Mouse (Mus musculus) midbrain, embryonic 11.5 days (tissue): ENCODE data around the gene Cntrob. TPM values are rescaled to one million over a fixed set of nuclear protein-coding genes. Genes with fewer than 3 reads are reported as not detected.

Source experiments
- ATAC-seq: fragments of 200-750 bp; cut with Nextera tagmentation; 2 replicates; pipeline ENCODE4 v1.8.0; 2017; ENCODE audit warnings: moderate TSS enrichment, moderate library complexity; ENCODE audit not compliant: low FRiP score
- DNase-seq: peaks from one replicate; pipeline ENCODE4 v3.0.0; 2015; ENCODE audit warnings: low spot score; ENCODE audit errors: missing footprints
- H3K27ac ChIP-seq: fragments of 300-500 bp; sonication (generic); 2 replicates; pipeline ENCODE4 v1.5.1; 2014; ENCODE audit warnings: low read depth, low read length
- H3K27me3 ChIP-seq: fragments of 300-500 bp; sonication (generic); 2 replicates; pipeline ENCODE4 v1.6.1; 2014; ENCODE audit warnings: mild to moderate bottlenecking, low read length, moderate library complexity, mixed read lengths; ENCODE audit not compliant: control insufficient read depth, insufficient read depth
- H3K36me3 ChIP-seq: fragments of 300-500 bp; sonication (generic); 2 replicates; pipeline ENCODE4 v1.6.1; 2014; ENCODE audit warnings: mild to moderate bottlenecking, low read length, moderate library complexity, mixed read lengths; ENCODE audit not compliant: control insufficient read depth, insufficient read depth
- H3K4me1 ChIP-seq: fragments of 300-500 bp; sonication (generic); 2 replicates; pipeline ENCODE4 v1.6.1; 2014; ENCODE audit warnings: low read length; ENCODE audit not compliant: control insufficient read depth, insufficient read depth
- H3K4me2 ChIP-seq: fragments of 300-500 bp; sonication (generic); 2 replicates; pipeline ENCODE4 v1.6.1; 2014; ENCODE audit warnings: mild to moderate bottlenecking, moderate library complexity
- H3K4me3 ChIP-seq: fragments of 300-500 bp; sonication (generic); 2 replicates; pipeline ENCODE4 v1.5.1; 2014; ENCODE audit warnings: low read depth, low read length
- H3K9ac ChIP-seq: fragments of 300-500 bp; sonication (generic); 2 replicates; pipeline ENCODE4 v1.6.1; 2014; ENCODE audit warnings: low read length
- H3K9me3 ChIP-seq: fragments of 300-500 bp; sonication (generic); 2 replicates; pipeline ENCODE4 v1.6.1; 2016; ENCODE audit warnings: low read length; ENCODE audit not compliant: control insufficient read depth
- WGBS: fragments of 180-500 bp; shearing (Covaris S2); extraction: QIAGEN DNeasy Blood & Tissue Kit; methylation state at CpG from one replicate; pipeline ENCODE4 v1.1.7; 2014; 5-methylcytosine and 5-hydroxymethylcytosine counted together
- polyA plus RNA-seq: library from polyadenylated mRNA; unstranded; fragments of >200 nt; fragmentation: Nextera tagmentation; extraction: Ambion mirVana; gene quantifications from 2 replicates; pipeline ENCODE4 v1.2.1, GENCODE M21; 2014

The Cntrob gene
- 20.0 and 28.3 TPM in 2 replicates for polyA plus RNA-seq

GRCm38 (mm10) chr11:69323667-69324111 is at the start of gene Cntrob, which contains the start of gene Trappc1:
Cntrob (minus strand) TSS chr11:69323775.
Trappc1 (plus strand) TSS chr11:69323980.
- under 1% methylated on average over 30 of the region's 30 CpGs for WGBS
- H3K4me1 ChIP-seq = peaks cover 30% of the 10 kb centered on the region

GRCm38 (mm10) chr11:69372780-69373170 is 49.2 kb upstream of the Cntrob start:
- H3K27ac ChIP-seq = no peak overlapping the region
- no peak overlapping the region for H3K4me2 ChIP-seq
- DNase-seq = no peak
- H3K4me1 ChIP-seq = peaks cover 22% of the 10 kb centered on the region
- H3K9me3 ChIP-seq = no peaks in the 10 kb centered on the region; the same call in 1 of the 2 replicates
- H3K9ac ChIP-seq = no peak overlapping the region
- no peak overlapping the region for H3K4me3 ChIP-seq
- H3K36me3 ChIP-seq = no peaks in the 10 kb centered on the region
- ATAC-seq = no peak
- no peaks in the 10 kb centered on the region for H3K27me3 ChIP-seq
- WGBS = 66% methylated on average over 3 of the region's 3 CpGs

More at GRCm38 (mm10) chr11:69323667-69324111, at the start of gene Cntrob, which contains the start of gene Trappc1:
- Histone ChIP-seq H3K4me2 (peak within 1 kb of the TSS; percentile 83), H3K9me3 (no peaks in the 10 kb centered on the region), H3K36me3 (peaks cover 2% of the 10 kb centered on the region), H3K27ac (peak within 1 kb of the TSS; percentile 78), H3K27me3 (peaks cover 16% of the 10 kb centered on the region), H3K9ac (peak within 1 kb of the TSS; percentile 94), H3K4me3 (peak within 1 kb of the TSS; percentile 62)
- peak; percentile 94 for ATAC-seq
- peak; percentile 98 for DNase-seq

GRCm38 (mm10) chr11:69372056-69372779 is 48.6 kb upstream of the Cntrob start:
- DNase-seq (no peak), ATAC-seq (no peak)
- Histone ChIP-seq H3K27me3 (no peaks in the 10 kb centered on the region), H3K27ac (no peak overlapping the region), H3K36me3 (no peaks in the 10 kb centered on the region), H3K4me3 (no peak overlapping the region), H3K9me3 (no peaks in the 10 kb centered on the region; the same call in 1 of the 2 replicates), H3K4me2 (no peak overlapping the region), H3K4me1 (peaks cover 27% of the 10 kb centered on the region), H3K9ac (no peak overlapping the region)
- 68% methylated on average over 12 of the region's 12 CpGs for WGBS

GRCm38 (mm10) chr11:69371601-69372000 is 48.0 kb upstream of the Cntrob start:
- Histone ChIP-seq H3K36me3 (no peaks in the 10 kb centered on the region), H3K4me1 (peaks cover 29% of the 10 kb centered on the region), H3K9ac (0 out of 2 replicates have a peak overlapping the region, but pooled peaks have one; percentile 18), H3K9me3 (no peaks in the 10 kb centered on the region; the same call in 1 of the 2 replicates), H3K4me3 (no peak overlapping the region), H3K27ac (peak overlapping the region; percentile 62; the same call in 1 of the 2 replicates), H3K27me3 (no peaks in the 10 kb centered on the region), H3K4me2 (peak overlapping the region; percentile 36)
- DNase-seq (no peak), ATAC-seq (no peak)
- 33% methylated on average over 12 of the region's 12 CpGs for WGBS

GRCm38 (mm10) chr11:69370817-69371215 is 47.2 kb upstream of the Cntrob start:
- 11% methylated on average over 9 of the region's 9 CpGs for WGBS
- peaks cover 33% of the 10 kb centered on the region for H3K4me1 ChIP-seq
- no peaks in the 10 kb centered on the region for H3K27me3 ChIP-seq
- peak overlapping the region; percentile 36 for H3K4me2 ChIP-seq
- H3K9ac ChIP-seq = peak overlapping the region; percentile 36; the same call in 1 of the 2 replicates
- ATAC-seq = no peak
- no peaks in the 10 kb centered on the region for H3K36me3 ChIP-seq
- no peaks in the 10 kb centered on the region; the same call in 1 of the 2 replicates for H3K9me3 ChIP-seq
- peak; percentile 89 for DNase-seq
- H3K4me3 ChIP-seq = 0 out of 2 replicates have a peak overlapping the region, but pooled peaks have one; percentile 1
- H3K27ac ChIP-seq = peak overlapping the region; percentile 62

GRCm38 (mm10) chr11:69369990-69370816 is 46.6 kb upstream of the Cntrob start:
- Histone ChIP-seq H3K4me3 (peak overlapping the region; percentile 97), H3K9ac (peak overlapping the region; percentile 99), H3K36me3 (no peaks in the 10 kb centered on the region), H3K27me3 (no peaks in the 10 kb centered on the region), H3K27ac (peak overlapping the region; percentile 99), H3K9me3 (no peaks in the 10 kb centered on the region; the same call in 1 of the 2 replicates), H3K4me1 (peaks cover 39% of the 10 kb centered on the region), H3K4me2 (peak overlapping the region; percentile 94)
- DNase-seq (peak; percentile 89), ATAC-seq (no peak)
- 32% methylated on average over 2 of the region's 2 CpGs for WGBS

- WGBS = 4% methylated on average over 15 of the region's 34 CpGs
- Histone ChIP-seq H3K4me3 (peak within 1 kb of the TSS; percentile 97), H3K9ac (peak within 1 kb of the TSS; percentile 99), H3K9me3 (no peaks in the 10 kb centered on the region; the same call in 1 of the 2 replicates), H3K27ac (peak within 1 kb of the TSS; percentile 99), H3K36me3 (no peaks in the 10 kb centered on the region; the same call in 1 of the 2 replicates), H3K4me1 (peaks cover 47% of the 10 kb centered on the region), H3K27me3 (no peaks in the 10 kb centered on the region), H3K4me2 (peak within 1 kb of the TSS; percentile 94)
- DNase-seq = peak; percentile 95
- ATAC-seq = no peak
These were observed 45.8 kb upstream of the Cntrob start, which contains the start of gene Chd3 for GRCm38 (mm10) chr11:69369215-69369989. Chd3 (minus strand) TSS chr11:69369406.
